Mouse (Mus musculus) left cerebral cortex, postnatal 36 days (tissue): ENCODE data around the gene Pde4d. TPM values are rescaled to one million over a fixed set of nuclear protein-coding genes. Genes with fewer than 3 reads are reported as not detected.
A peak's percentile ranks its signal among the peaks of the same experiment; 100 is the strongest.

ENCODE experiments used
- DNase-seq, 2 experiments: peaks; one replicate each; pipeline ENCODE4 v3.0.0; 2021 to 2022; ENCODE audit warnings: low spot score in 2 of 2, mixed read lengths in 1 of 2
- intact Hi-C: fragments of 180-260 bp; cut with DNase I; formaldehyde crosslinking; loops from one replicate; pipeline ENCODE4 v1.15.1; 2025
- total RNA-seq, 2 experiments: library from RNA; stranded (reverse); gene quantifications; 2 replicates each; pipeline ENCODE4 v1.2.3; 2021

Pde4d gene
- total RNA-seq, 2 experiments from 2014 or later: 110 to 119 TPM

DNA sequence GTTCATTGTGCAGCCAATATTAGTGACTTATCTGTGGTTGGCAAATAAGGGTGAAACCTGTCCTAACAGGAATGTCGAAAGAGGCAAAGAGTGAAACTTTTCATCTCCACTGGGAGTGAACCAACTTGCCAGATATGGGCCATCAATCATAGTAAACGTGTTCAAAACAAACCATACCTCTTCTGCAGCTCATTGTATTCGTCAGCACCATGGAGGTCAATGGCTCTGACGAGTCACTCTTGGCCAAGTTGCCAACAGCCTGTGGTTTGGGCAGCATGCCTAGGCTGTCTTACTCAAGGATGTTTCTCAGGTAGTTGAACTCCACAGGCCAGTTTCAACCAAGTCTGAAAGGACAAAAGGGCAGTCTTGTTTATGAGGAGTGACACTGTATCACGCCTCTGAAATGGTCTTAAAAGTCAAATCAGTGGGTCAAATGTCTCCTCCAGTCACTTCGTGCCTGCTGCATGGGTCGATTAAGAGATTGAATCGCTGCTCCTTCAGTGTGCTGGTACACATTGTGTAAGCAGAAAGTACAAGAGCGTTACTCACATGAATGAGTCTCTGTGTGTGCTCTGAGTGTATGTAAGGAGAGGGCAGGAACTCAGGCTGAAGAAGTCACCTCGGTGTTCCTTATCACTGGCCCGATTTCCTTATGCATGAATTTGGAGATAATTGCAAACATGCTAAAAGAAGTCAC lies 1431.6 kb downstream of the Pde4d start:
- intact Hi-C loops: no loop called here
- no peak for DNase-seq

DNA sequence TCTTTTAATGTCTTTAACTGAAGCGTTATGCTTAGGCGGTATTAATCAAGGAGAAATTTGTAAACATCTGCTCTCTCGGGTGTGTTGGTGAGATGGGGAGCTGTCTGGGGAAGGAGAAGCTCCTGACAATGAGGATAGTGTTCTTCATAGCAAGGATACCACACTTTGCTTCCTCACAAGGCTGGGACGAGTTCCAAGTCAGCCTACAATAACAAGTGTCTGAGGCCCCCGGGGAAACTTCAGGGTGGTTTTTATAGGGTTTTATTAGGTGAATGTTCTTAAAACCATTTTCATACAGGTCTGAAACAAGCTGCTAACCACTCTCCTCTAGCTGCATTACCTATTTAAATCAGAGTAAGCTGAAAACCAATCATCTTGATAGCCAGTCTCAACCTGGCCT lies 1433.9 kb downstream of the Pde4d start:
- intact Hi-C loops: no loop called here
- DNase-seq: no peak

DNA sequence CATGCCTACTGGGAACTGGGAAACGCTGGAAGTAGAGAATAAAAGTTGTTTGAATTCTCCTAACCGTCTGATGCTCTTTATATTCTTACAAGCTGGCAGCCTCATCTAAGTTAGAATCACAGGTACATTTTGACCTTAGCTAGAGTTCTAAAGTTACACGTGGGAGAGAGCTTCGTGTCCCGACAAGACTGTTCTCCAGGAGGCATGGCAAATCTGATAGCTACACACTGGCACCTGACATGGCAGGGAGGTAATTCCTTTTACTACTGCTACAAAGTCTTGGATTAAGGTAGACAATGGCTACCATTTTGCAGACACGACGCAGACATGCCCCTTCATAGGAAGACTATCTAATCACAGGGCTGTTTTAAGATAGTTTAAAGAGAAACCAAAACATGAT lies 1435.1 kb downstream of the Pde4d start:
- intact Hi-C loops: no loop called here
- DNase-seq: no peak

DNA sequence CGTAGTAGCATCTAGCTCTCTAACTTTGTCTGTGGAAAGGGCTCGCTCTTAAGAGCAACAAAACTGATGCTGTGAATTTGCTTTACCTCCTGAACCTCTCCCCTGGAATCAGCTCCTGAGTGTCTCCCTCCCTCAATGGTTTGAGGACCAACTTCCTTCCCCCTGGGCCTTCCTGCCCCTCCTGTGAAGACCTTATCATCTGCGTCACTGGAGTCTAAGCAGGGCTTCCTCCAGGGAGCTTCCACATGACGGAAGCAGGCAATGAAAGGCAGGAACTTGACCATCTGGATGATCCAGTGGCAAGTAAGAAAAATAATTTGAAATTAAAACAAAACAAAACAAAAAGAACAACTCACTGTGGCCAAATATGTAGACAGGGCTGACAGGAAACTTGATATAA lies 1438.5 kb downstream of the Pde4d start:
- intact Hi-C loops: no loop called here
- no peak for DNase-seq

- intact Hi-C loops: no loop called here
- no peak for DNase-seq
Measured at GRCm38 (mm10) chr13:109891194-109891909, 1441.6 kb downstream of the Pde4d start.

DNA sequence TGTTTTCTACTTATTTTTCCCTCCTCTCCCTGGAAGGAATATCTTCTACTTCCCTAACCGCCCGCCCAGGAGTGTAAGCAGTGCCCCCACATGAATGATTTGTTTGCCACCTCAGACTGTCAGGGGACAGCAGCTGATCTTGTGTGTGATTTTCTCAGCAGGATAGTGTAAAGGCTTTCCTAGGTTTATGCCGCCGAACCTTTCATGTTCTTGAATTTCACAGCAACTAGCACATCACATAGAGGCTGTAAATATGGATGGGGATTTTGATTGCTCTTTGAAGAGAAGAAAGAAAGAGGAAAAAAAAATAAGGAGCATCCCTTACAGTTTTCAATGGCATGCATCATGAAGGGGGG lies 1442.1 kb downstream of the Pde4d start:
- intact Hi-C loops: no loop called here
- no peak for DNase-seq

DNA sequence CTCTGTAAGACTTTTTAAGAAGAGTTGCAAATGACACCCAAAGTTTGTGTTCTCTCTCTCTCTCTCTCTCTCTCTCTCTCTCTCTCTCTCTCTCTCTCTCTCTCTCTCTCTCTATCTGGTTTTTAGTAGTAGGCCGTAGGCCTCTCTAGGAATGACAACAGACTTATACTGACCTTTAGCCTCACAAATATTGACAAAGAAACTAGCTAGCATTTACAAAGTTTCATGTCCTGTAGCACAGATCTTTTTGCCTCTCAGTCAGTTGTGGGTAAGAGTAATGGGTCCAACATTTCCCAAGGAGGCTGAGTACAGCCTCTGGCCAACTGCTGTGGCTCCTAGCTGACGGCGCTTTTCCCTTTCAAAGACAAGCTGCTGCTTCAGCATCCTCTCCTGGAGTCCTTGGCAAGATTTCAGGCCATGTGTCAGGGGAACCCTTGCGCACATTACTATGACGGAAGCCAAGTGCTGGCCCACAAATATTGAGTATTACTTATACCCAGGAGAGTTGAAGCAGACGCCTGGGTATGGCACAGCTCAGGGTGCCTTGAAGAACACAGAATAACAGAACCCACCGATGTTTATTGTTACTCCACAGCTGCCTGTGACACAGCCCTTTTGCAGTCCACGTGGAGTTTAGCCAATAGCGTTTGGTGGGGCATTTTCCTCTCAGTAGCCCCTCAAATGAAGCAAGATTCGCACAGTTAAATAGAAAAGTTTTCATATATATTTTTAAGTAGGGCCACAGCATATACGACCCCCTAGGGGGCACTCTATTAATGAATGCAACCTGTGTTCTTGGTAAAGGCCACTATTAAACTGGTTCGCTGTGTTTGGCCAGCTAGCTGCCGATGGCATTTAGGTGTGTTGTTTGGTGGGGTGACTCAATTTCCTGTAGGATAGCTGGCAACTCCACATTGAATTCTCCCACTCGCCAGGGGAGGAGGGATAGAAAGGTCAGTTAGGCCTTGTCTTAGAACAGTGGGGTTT lies 1450.0 kb downstream of the Pde4d start:
- DNase-seq: no peak
- intact Hi-C loops: loop anchor here (5.0 to 10.0 kb wide), 2 partner anchors 77 to 285 kb away; no protein-coding TSS in a partner anchor

GRCm38 (mm10) chr13:109901811-109902210 lies 1452.1 kb downstream of the Pde4d start:
- DNase-seq: no peak
- intact Hi-C loops: loop anchor here (5.0 to 10.0 kb wide), 2 partner anchors 80 to 287 kb away; no protein-coding TSS in a partner anchor

- peak; percentile 41 to 59 for DNase-seq
- intact Hi-C loops: loop anchor here (5.0 to 10.0 kb wide), 2 partner anchors 80 to 288 kb away; no protein-coding TSS in a partner anchor
Measured at GRCm38 (mm10) chr13:109902460-109902854, 1452.7 kb downstream of the Pde4d start.

- intact Hi-C loops: loop anchor here (5.0 to 10.0 kb wide), 2 partner anchors 81 to 288 kb away; no protein-coding TSS in a partner anchor
- DNase-seq: peak; percentile 68 to 69
Measured at GRCm38 (mm10) chr13:109902855-109903763, 1453.4 kb downstream of the Pde4d start.

DNA sequence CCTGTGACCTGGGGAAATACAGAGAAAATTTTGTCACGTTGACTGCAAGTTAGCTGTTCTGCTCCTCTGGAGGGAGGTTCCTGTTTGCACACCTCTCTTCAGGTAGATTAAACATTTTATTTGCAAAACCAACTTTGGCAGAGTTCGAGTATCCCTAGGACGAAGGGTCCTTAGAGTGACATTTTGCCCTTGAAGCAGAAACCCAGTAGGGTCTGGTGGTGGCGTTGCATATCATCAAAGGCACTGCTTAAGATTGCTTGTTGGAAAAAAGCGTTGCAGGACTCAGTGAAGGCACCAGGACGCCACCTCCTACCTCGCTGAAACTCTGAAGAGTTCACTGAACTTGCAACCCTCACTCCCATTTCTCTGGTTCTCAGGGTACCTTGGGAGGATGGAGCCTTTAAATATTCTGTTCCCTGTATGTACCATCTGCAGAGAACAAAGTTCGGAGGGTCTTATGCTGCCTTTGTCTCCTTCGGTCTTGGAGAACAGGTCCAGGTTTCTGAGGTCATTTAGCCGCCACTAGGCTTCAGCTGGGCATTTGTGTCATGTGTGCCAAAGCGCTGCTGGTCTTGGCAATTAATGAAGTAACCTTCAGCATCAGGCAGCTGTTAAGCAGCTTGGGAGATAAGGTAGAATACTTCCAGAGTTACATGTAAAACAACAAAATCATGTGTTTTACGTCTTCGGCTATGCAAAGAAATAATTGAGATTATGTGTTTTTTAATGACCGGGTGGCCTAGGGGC lies 1454.2 kb downstream of the Pde4d start:
- no peak for DNase-seq
- intact Hi-C loops: loop anchor here (5.0 to 10.0 kb wide), 2 partner anchors 82 to 289 kb away; no protein-coding TSS in a partner anchor

GRCm38 (mm10) chr13:109906342-109906888 lies 1456.7 kb downstream of the Pde4d start:
- no peak for DNase-seq
- intact Hi-C loops: loop anchor here (2.0 to 10.0 kb wide), 2 partner anchors 130 to 292 kb away; no protein-coding TSS in a partner anchor

DNA sequence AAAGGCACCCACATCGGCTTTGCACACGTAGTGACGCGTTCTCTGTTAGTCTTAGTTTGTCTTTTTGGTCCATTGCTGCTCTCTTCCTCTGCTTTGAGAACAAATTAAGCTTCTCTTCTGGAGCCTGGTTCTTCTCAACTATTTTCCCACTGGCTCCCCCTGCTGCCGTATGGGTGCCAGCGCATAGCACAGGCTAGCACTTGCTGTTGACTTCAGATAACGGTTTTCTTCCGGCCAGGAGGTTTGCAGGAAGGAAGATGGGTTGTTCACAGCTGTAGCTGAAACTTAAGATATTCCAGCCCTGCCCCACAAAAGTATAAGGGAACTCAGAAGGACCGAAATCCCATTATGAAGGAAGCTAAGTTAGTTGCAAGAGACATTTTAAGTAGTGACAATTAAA lies 1457.9 kb downstream of the Pde4d start:
- peak; percentile 50 to 60 for DNase-seq
- intact Hi-C loops: loop anchor here (2.0 to 10.0 kb wide), 2 partner anchors 131 to 293 kb away; no protein-coding TSS in a partner anchor

GRCm38 (mm10) chr13:109908386-109908785 lies 1458.6 kb downstream of the Pde4d start:
- intact Hi-C loops: loop anchor here (10.0 kb wide), 1 partner anchor 294 kb away; no protein-coding TSS in a partner anchor
- DNase-seq: no peak

DNA sequence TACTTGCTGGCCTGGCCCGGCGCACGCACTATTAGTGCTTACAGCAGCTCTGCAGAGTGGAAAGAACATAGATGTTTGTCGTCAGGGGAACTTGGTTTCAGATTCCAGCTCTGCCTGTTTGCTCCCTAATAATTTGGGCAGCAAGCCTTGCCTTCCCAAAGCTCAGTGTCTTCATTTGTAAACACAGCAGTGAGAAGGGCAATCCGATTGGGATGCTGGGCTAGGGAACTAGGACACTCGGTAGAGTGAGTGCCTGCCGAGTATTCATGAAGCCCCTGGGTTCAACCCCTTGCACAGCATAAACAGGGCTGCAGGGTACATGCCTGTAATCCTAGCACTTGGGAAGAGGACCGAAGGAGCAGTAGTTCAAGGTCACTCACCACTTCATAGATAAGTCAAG lies 1459.4 kb downstream of the Pde4d start:
- no peak for DNase-seq
- intact Hi-C loops: loop anchor here (10.0 kb wide), 1 partner anchor 294 kb away; no protein-coding TSS in a partner anchor

- intact Hi-C loops: no loop called here
- DNase-seq: no peak
Measured at GRCm38 (mm10) chr13:109910915-109911314, 1461.2 kb downstream of the Pde4d start.

- intact Hi-C loops: no loop called here
- DNase-seq: no peak
Measured at GRCm38 (mm10) chr13:109912635-109913034, 1462.9 kb downstream of the Pde4d start.
